Mouse (Mus musculus) right cerebral cortex, postnatal 10 days (tissue): ENCODE results near the gene Smarcd1.
A peak's percentile ranks its signal among the peaks of the same experiment; 100 is the strongest.

Experiments used
- DNase-seq, 2 experiments: peaks; one replicate each; pipeline ENCODE4 v3.0.0; 2021; ENCODE audit warnings: low spot score in 2 of 2

Smarcd1 gene

DNA sequence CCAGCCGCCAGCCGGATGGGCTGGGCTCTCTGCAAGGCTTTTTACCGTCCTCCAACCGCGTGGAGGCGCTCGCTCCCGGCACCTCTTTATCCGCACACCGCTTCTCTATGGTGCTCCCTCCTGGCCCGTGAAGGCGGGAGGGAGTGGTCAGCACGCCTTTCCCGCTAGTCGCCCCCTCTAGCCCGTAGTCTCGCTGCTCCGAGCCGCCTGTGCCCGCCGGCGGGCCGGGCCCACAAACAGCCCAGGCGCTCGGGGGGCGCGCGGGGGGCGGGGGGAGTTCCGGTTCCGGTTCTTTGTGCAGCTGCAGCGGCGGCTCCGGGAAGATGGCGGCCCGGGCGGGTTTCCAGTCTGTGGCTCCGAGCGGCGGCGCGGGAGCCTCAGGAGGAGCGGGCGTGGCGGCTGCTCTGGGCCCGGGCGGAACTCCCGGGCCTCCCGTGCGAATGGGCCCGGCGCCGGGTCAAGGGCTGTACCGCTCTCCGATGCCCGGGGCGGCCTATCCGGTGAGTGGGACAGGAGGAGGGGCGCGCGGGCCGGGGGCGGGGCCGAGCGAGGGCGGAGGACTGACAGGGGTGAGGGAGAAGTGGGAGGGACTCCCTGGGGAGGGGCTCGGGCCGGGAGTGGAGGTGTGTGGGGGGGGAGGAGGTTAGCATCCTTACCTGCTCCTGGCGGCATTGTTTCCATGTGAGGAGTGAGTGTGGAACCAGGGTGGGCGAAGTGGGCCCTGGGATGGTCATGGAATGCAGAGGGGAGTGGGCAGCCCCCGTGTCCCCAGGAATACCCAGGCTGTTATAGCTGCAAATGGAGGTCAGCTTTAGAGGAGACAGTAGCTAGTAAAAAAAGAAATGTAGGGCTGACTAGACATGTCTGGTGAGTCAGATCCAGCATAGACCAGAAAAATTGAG lies at the start of gene Smarcd1:
Gene Smarcd1, plus strand, starts transcription at position 131 of the 902 bp plus-strand sequence.
- peak; percentile 97 to 98 for DNase-seq

DNA sequence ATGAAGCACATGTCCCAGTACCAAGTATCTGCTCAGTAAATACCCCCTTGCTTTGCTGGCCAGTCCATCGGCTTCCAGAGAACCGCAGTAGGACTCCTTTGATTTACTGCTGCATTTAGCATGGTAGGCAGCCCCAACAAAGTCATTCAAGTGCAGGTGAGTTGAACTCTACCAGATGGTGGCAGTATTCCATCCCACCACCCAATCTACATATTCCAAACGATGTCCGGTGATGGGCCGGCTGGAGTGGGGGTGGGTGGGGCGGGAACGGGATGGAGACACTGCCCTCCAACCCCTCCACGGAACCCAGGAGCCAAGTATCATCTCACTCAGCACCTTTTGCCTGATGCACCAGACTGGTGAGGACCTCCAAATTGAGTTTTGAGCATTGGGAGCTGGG lies 48.6 kb upstream of the Smarcd1 start:
- no peak for DNase-seq

DNA sequence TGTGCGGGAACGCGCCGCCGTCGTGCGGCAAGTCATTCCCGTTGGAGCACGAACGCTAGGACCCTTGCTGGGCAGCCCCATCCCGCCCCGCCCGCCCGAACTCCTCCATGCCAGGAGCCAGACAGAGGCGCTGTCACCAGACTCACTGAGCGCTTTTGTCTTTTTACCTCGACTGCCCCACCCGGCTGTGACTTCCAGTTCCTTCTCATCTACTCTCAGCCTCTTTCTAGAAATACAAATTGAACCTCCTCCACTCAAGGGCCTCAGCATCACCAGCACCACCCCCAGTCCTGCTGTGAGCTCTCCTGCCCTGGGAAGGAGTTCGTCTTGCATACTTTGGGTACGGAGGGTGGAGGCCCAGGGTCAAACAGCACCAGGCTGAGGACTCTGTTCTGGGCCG lies 48.1 kb upstream of the Smarcd1 start:
- DNase-seq, result no peak

DNA sequence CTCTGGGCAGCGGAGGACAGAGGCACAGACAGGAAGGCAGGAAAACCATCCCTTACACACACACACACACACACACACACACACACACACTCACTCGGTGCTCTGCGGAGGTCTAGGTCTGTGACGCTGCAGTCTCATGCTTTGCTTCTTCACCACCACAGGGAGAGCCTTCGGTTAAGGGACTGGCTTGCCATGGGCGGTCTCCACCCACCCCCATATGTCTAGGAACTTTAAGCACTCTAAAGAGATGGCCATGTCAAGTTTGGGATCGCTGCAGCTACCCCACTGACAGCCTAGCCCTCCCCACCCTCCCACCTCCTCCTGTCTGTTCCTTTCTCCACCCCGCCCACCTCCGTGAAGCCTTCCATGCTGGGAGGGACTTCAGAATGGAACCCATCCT lies 46.0 kb upstream of the Smarcd1 start:
- no peak for DNase-seq

DNA sequence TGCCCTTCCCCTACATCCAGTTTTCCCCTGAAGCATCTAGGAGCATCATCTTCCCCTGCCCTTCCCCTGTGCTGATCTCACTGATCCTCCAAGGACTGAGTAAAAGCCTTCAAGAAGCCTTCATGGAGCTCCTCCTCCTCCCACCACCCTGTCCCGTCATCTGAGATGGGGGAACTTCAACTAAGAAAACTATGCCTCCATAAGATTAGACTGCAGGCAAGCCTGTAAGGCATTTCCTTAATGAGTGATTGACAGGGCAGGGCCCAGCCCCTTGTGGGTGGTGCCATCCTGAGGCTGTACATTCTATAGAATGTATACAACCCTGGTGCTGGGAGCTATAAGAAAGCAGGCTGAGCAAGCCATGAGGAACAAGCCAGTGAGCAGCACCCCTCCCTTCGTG lies 43.5 kb upstream of the Smarcd1 start:
- DNase-seq, result no peak

DNA sequence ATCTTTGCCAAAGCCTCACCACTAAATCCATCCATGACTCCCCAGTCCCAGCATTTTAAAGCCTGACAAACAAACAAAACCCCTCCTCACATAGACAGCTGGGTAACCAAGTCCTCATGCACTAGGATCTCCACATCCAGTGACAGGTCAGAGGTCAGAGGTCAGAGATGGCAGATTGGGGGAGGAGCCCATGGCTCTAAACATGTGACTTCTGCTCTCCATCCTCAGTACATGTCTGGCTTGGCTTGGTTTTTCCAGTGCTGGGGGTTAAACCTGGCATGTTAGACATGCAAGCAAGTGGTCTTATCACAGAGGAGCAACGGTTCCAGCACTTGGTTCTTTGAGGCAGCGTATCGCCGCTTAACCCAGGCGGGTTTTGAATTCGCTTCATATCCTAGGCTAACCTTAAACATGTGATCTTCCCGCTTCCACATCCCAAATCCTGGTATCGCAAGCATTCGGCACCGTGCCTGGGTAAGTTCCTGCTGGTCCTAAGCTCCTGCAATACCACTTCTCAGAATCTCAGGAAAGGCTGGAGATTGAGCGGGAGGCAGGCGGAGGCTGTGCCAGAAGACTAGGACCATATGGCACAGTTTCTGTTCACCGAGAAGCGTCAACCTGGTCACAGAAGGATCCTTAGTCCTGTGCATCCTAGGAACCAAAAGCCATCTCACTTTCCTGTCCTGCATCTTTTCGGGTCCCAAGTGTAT lies 40.7 kb upstream of the Smarcd1 start:
- DNase-seq, result peak in 1 of 2 experiments; percentile 45

DNA sequence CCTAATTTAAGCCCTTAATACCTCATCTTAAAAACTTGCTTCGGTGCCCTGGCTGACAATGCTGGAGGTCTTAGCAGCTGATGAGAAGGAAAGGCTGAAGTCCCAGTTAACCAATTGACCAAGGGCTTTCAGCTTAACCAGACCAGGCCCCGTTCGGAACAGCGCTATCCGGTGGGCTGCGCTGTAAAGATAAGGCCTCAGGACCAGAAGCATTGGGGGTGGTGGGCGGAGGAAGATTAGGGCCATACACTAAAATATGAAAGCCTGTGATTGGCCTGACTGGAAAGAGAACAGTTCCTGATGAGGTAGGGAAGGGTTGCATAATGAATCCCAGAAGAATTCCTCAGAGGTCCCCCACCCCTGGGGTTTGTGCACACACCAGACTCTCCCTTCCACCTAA lies 39.6 kb upstream of the Smarcd1 start:
- DNase-seq, result no peak

DNA sequence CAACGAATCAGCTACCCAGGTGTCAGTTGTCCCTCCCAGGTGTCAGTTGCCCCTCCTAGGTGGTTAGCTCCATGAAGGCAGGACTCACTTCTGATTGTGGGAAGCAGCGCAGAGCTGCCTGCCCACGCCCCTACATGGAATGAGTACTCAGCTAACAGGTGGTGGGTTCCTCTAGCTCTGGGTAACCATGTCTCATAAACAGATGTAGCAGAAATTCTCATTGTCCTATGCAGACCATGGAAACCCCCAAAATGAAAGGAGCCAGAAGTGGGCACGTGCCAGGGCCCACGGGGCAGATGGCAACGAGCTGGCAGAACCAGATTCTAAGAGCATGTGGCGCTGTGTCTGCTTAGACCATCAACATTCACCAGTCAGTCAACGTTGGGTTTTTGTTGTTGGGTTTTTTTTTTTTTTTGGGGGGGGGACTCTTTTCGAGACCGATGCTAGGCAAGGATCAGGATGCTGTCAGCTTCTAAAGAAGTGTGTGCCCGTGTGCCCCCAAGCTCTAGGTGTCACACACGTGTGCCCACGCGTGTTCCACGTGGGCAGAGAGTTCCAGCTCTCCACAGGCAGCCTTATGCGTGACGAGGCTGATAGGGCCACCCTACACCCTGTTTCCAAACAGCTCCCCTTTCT lies 37.8 kb upstream of the Smarcd1 start:
- peak; percentile 47 to 60 for DNase-seq

DNA sequence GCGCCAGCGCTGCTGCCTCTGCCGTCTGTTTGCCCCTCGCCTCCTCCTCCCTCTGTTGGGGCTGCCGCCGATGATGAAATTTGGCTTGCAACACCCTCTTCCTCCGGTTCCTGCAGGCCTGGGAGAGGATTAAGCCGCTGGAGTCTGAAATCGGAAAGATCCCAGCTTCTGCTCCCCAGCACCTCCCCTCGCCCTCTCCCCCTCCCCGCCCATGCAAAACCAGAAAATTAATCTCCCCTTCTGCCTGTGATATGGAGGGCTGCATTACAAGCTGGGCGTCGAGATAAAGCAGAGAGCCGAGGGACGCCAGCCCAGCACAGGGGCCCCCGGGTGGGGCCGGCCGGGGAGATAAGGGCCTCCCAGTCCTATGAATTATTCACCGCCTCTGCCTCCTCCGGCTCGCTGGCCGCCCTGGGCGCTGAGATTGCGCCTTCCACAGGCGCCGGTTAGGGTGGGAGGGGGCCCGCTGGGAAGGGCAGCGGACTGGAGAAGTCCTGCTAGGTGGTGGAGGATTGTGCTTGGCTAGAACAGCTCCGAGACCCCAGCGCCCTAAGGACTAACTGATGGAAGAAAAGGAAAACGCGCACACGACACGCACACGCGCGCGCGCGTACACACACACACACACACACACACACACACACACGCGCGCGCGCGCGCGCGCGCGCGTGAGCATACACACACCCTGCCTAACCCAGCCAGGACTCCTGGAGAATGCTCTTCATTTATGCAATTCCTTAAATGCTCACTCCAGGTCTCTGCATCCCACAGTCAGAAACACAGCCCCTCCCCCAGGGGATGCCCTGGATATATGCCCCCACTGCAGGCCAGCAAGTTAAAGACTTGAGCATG lies 37.1 kb upstream of the Smarcd1 start:
- DNase-seq, result peak; percentile 81 to 86

DNA sequence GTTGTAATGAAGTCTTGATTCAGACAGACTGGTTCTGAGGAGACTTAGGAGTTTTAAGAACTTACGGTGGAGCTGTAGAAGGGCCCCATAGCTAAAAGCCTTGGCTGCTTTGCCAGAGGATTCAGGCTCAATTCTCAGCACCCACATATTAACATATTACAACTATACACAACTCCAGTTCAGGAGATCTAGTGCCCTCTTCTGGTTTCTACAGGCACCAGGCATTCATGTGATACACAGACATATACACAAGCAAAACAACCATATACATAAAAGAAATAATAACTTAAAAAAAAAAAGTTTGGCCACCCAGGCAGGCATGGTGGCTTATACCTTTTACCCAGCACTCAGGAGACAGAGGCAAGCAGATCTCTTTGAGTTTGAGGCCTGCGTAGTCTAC lies 34.4 kb upstream of the Smarcd1 start:
- DNase-seq, result no peak

DNA sequence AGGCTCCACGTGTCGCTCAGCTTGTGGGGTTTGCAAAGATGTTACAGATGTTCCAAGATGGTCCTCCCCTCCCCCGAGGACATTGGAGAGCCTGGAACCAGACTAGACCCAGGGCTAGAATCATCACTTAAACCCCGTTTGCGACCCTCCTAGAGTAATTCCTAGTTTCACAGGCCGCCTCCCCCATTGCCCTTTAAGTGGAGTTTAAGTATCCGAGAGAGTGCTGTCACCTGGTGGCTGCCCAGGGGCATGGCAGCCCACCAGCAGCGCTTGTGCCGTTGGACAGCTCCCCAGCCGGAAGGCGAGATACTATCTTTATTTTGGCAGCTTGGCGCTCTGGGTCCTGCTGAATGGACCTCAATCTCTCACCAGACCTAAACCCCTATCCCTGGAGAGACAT lies 33.0 kb upstream of the Smarcd1 start:
- peak; percentile 87 to 88 for DNase-seq

DNA sequence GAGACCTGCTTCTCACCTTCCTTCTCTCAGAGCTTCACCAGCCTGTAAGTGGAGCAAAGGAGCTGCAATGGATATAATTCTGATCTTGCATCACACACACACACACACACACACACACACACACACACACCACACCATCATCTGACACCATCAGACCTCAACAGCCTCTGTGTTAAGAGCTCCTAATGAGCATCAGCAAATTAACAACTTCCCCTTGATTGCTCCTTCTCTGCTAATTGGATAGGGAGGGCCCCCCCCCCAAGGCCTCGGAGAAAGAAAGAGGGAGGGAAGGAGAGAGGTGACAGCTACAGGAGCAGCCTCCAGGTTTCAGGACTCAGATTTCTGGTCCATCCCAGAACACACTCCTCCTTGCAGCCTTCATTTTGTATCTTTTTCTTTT lies 32.5 kb upstream of the Smarcd1 start:
- DNase-seq, result peak in 1 of 2 experiments; percentile 37

DNA sequence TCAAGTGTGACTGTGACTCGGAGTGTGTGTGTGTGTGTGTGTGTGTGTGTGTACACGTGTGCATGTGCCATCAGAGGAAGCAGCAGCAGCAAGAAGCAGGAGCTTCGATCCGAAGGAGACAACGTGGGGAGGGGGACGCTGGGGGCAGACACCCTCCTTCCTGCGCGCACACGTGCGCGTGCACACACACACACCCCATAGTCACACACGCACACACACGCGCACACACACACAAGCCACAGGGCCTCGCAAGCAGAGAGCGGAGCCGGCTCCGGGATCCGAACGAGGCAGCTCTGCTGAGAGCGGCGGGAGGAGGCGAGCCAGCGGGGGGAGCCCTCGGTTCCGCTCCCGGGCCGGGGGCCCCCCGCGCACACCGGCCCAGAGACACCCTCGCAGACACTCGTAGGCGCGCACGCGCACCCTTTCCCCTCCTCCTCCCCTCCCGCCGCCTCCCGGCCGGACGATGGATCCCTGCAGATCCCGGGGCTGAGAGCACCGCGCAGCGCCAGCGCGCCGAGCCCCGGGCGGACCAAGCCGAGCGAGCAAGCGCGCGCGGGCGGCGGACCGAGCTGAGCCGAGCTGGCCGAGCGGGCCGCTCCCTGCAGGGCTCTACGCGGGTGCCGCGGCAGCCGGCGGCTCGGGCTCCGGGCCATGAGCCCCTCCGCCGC lies 31.6 kb upstream of the Smarcd1 start, which contains the start of gene Asic1:
Gene Asic1, plus strand, starts transcription at position 215 of the 668 bp plus-strand sequence.
- peak; percentile 82 to 85 for DNase-seq

DNA sequence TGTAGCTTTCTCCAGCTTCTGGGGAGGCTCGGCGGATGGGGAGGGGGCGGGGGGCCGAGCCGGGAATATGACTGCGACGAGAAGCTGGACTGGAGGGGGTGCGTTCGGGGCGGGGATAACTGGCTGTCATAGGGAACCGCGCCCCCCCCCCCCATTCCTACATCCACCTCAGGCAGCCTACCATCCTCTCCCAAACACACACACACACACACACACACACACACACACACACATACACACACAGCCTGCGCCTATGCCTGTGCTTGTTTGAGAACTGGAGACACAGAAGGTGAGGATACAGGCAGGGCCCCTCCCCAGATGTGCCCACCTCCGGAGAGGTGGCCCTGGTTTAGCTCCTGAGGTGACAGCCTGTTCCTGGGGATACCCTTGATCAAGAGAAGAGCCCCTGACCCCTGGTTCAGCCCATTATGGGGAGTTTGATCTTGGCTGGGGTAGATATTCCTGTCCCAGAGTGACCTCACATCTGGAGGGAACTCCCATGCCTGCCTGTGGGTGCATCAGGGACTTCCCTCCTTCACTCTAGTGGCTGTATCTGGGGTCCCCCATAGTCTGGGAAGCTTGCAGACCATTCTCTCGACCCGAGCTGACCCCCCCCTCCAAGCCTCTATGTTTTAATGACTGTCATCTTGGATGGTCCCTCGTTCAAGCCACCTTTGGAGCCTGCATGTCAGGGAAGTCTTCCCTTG lies 30.8 kb upstream of the Smarcd1 start:
- peak; percentile 71 to 76 for DNase-seq

DNA sequence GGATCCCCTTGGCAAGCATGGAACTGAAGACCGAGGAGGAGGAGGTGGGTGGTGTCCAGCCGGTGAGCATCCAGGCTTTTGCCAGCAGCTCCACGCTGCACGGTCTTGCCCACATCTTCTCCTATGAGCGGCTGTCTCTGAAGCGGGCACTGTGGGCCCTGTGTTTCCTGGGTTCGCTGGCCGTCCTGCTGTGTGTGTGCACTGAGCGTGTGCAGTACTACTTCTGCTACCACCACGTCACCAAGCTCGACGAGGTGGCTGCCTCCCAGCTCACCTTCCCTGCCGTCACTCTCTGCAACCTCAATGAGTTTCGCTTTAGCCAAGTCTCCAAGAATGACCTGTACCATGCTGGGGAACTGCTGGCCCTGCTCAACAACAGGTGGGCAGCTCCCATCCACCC lies 30.1 kb upstream of the Smarcd1 start:
- peak; percentile 41 to 53 for DNase-seq

DNA sequence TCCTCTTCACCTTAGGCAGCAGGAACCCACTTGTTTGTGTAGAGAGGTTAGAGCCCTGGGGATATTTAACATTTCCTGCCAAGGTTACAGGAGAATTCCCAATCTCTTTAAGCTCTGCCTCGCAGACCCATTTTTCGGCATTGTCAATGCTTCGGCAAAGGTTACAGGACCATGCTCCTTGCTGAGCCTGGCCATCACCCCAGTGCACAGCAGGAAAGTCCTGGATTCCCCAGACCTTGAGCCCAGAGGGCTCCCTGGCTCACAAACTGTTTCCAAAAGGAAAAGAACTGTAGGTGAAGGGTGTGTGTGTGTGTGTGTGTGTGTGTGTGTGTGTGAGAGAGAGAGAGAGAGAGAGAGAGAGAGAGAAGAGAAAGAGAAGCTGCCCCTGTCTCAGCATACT lies 27.1 kb upstream of the Smarcd1 start:
- no peak for DNase-seq

DNA sequence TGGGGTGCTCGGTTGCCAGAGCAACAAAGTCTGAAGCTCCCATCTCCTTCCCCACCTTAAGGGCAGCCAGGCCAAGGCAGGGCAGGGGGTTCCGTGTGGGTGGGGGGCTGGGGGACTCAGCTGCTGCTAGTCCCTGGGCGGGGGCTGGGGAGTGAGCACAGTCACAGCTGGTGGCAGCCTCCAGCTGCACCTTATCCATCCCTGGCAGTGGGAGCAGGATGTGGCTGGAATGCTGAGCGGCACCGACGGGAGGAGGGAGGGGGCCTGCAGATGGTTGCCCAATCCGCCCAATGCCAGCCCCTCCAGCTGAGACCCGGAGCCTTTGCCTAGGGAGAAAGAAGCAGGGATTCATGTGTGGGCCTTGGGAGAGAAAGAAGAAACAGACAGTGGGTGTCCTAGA lies 24.8 kb upstream of the Smarcd1 start:
- DNase-seq, result peak; percentile 78 to 80

DNA sequence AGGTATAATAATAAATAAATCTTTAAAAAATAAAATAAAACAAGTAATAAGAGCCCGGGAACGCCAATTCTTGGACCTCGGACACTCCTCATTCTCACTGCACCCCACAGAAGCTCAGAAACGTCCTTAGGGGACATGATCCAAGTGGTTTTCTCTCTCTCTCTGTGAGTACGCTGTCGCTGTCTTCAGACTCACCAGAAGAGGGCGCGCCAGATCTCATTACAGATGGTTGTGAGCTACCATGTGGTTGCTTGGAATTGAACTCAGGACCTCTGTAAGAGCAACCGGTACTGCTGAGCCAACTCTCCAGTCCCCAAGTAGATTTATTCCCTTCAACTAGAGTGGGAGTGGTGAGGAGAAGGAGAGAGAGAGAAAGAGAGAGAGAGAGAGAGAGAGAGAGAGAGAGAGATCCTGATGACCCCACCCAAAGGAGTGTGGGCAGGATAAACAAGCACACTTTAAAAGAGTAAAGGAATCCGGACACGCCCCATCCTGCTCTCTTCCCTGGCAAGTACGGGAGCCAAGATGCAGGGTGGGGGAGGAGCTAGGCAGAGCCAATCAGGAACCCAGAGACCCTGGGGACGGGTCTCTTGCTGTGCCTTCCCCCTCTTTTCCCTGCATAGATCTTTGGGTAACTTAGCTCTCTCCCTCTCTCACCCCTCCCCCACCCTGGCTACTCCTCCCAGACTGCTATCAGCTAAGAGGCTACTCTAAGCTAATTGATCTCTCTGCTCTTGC lies 23.7 kb upstream of the Smarcd1 start:
- DNase-seq, result peak in 1 of 2 experiments; percentile 35

DNA sequence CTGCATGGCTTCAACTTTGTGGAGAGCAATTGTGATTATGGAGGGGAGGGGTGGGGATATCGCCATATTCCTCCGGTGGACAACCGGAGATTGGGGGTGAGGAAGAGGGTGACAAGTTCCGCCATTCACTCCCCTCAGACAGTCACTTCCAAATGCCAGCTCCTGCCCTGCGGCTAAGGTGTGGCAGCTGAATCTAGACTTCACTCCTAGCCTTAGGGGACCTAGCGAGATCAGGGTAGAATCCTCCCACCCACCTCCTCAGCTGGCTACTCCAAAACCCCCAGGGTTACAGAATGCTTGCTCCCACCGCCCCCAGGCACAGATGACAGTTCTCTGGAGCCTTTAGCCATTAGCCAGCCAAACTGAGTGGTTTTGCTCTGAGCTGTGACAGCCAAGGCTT lies 22.9 kb upstream of the Smarcd1 start:
- no peak for DNase-seq

DNA sequence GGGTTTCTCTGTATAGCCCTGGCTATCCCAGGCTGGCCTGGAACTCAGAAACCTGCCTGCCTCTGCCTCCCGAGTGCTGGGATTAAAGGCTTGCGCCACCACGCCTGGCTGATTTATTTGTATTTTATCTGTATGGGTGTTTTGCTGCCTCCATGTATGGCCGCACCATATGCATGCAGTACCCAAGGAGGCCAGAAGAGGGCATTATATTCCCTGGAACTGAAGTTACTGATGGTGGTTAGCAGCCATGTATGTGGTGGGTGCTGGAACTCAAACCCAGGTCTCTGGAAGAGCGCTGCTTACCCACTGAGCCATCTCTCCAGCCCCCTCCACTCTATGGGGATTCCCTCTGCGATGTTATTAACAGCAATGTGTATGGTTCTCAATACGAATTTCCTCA lies 19.0 kb upstream of the Smarcd1 start:
- no peak for DNase-seq
